Mouse (Mus musculus) erythroblast, adult 5-6 weeks (primary cell): ENCODE data around the gene F13b. TPM values are rescaled to one million over a fixed set of nuclear protein-coding genes. Genes with fewer than 3 reads are reported as not detected.

Experiments
- ATAC-seq: replicated peaks from 2 replicates; pipeline ENCODE4 v1.8.0; 2016; ENCODE audit warnings: moderate number of reproducible peaks, mild to moderate bottlenecking, moderate TSS enrichment, inconsistent platforms; ENCODE audit not compliant: poor library complexity, low FRiP score, severe bottlenecking
- total RNA-seq, 2 experiments: library from RNA; stranded (forward) in 1 of 2; stranded (reverse) in 1 of 2; fragments of 150-400 nt in 1 of 2; fragments of 200-764, 138-1000 nt in 1 of 2; gene quantifications; 2 replicates each; pipeline versions ENCODE4 v1.2.3 to v1.2.4; 2015 to 2017; ENCODE audit warnings: low replicate concordance in 2 of 2

F13b gene
- total RNA-seq (2015; ENCODE audit: low replicate concordance): not detected in 2 replicates
- total RNA-seq (2017; ENCODE audit: low replicate concordance): not detected in 2 replicates

DNA sequence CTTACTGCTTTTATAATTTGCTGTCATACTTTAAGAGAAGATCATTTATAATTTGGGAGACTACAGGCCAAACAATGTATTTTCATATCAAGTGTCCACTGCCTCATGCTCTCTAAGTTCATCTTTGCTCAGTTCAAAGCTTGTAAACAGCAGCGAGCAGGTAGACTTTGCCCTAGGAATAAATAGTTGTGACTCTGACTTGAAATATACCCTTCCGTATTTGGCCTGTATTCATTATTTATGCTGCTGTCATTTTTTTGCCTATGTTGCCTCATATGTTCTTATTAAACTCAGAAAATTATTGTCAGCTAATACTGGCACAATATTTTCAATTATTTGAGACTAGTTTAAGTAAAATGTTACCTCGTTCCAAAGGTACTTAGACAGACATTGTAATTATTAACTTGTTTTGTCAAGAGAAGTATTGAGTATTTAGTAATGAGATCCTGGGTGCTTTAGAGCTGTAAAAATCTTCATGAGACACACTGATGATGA lies at the start of gene F13b:
Gene F13b, plus strand, starts transcription at position 445 of the 495 bp plus-strand sequence.
- no peak for ATAC-seq

DNA sequence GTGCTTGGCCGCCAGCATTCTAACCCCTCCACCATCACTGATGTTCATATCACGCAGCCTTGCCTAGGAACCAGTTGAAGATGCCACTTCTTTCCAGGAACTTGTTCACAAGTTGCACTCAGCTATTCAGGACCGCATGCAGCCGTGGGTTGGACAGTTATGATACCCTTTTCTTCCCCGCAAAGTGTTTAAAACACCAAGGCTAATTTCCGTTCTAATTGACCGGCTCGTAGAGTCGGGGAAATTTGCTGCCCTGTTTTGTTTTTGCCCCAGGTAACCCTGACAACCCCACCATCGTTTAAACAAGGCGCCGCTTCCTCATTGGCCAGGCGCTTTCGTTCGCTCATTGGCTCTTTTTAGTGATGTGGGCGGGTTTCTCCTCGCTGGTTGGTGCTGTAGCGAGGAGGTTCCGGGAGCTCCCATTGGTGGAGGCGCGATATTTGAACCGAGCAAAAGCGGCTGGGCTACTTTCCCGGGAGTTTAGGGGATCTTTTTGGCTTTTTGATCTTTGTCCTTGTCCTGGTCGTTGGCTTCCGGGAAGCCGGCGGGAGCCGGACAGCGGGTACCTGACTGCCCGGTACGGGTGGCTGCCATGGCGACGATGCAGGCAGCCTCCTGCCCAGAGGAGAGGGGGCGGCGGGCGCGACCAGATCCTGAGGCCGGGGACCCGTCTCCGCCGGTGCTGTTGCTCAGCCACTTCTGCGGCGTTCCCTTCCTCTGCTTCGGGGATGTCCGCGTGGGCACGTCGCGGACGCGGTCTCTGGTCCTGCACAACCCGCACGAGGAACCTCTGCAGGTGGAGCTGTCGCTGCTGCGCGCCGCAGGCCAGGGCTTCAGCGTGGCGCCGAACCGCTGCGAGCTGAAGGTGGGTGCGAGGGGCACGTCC lies 46.9 kb upstream of the F13b start, which contains the start of gene Aspm:
Gene Aspm, plus strand, starts transcription at position 433 of the 886 bp plus-strand sequence.
- peak; percentile 99 for ATAC-seq

DNA sequence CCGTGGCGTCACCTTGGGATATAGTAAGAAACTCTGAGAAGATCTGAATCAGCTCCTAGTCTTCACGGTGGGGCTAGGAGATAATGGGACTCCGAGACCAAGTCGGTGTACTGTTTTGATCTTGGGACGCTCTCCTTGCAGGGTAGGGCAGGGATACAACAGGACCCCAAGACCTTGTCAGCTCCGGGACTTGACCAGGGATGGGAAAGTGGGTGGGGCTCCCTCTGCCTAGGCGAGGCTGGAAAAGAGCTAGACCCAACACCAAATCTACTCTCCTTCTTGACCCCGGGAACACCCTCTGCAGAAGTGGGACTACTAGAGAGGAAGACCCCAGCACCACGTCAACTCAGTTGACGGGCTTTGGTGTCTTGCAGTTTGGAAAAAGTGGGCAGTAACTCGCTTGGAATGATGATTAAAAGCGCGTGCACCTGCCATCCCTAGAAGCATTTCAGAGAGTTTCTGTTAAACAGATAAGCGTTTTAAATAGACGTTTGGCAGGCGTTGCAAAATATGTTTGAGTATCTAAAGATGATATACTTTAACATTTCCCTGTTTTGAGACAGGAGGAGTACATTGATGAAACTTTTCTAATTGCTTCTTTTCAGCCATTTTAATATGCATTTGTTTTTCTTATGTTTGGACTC lies 46.2 kb upstream of the F13b start:
- peak; percentile 60 for ATAC-seq

DNA sequence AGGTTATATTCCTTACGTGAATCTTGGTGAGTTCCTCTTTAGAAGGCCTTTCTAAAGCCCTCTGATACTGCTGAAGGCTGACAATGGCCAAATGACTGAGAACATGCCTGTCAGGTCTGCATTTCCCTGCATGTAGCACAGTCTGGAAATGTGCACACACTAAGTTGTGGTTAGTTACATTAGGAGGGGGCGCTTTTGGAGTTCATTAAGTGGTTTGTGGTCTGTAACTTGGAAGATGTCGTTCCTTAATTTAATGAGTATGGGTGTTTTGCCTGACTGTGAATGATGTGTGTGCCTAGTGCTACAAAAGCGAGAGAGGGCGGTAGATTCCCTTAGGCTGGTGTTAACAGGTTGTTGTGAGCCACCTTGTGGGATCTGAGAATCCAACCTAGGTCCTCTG lies 40.7 kb upstream of the F13b start:
- no peak for ATAC-seq

DNA sequence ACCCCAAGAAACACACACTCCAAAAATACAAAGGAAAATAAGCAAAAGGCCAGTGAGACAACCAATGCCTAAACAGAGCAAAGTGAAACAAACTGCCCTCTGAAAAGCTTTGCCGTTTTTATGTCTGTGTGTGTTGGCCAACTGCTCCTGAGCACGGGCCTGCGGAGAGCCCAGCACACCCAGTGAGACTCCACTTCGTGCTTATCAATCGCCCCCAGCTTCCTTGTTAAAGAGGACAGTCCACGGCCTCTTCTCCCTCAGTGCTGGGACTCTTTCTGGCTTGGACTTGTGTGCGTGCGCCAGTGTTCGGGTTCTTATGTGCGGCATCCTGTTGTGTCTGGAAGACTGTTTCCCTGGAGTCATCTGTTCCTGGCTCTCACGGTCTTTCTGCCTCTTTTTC lies 35.6 kb upstream of the F13b start:
- ATAC-seq: peak; percentile 64; the same call in 1 of the 2 replicates

DNA sequence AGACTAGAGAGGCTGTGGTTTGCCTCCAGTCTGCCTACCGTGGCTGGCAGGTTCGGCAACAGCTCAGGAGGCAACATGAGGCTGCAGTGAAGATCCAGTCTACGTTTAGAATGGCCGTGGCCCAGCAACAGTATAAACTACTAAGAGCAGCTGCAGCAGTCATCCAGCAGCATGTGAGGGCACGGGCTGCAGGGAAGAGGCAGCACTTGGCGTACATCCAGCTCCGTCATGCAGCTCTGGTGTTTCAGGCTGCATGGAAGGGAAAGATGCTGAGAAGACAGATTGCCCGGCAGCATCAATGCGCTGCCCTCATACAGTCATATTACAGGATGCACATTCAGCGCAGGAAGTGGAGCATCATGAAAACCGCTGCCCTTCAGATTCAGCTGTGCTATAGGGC lies 22.6 kb upstream of the F13b start:
- no peak for ATAC-seq

DNA sequence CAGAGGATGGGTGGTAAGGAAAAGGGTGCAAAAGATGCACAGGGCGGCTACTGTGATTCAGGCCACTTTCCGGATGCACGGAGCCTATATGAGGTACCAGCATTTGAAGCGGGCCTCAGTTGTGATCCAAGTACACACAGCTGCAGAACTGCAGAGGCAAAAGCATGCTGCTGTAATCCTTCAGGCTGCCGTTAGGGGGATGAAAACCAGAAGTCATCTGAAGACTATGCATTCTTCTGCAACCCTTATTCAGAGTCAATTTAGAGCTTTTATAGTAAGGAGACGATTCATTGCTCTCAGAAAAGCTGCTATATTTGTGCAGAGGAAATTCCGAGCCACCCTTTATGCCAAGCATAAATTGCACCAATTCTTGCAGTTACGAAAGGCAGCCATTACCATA lies 21.3 kb upstream of the F13b start:
- no peak for ATAC-seq

DNA sequence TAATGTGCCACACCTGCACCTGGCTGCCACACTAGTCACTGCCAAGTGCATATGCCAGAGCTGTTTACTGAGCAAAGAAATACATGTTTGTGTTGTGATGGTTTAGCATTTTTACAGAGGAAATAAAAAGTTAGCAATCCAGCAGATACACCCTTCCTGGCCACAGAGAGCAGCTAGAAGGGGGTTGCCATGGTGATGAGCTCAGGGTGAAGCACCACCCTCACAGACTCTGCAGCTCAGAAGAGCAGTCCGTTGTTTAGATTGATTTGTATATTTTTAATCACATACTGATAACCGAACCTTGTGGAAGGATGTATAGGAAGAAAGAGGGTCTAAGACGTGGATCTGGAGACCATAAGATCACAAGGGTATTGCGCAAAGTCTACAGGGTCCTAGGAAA lies 20.4 kb upstream of the F13b start:
- ATAC-seq: no peak

DNA sequence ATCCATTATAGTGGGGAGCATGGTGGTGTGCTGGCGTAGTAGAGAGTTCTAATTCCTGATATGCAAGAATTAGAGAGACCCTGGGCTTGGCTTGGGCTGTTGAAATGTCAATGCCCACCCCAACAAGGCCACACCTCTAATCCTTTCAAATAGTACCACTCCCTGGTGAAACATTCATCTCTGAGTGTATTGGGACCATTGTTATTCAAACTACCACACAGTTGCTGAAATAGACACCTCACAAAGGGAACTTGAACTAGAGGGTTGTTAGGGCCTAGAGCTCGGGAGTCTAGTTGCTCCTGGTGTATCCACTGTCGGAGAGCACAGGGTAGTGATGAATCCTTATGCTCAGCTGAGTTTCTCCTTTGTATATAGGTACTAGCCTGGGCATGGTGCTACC lies 6.9 kb upstream of the F13b start:
- no peak for ATAC-seq

DNA sequence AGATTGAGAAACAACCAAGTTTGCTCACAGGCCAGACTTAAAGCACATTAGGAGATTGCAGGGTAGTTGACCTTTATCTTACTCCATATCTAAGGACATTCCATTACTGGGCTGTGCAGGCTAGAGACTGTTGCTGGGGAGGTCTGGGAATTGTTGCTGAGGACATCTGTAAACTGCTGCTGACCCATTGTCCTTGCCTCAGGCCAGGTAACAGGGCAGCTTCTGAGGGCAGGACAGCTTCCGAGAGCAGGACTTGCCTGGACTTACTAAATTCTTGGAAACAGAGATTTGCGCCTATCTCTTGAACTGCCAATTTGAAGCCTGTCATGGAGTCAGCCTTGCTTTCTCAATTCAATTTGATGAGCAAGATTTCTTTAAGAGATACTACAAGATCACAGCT lies 6.1 kb upstream of the F13b start:
- ATAC-seq: no peak

DNA sequence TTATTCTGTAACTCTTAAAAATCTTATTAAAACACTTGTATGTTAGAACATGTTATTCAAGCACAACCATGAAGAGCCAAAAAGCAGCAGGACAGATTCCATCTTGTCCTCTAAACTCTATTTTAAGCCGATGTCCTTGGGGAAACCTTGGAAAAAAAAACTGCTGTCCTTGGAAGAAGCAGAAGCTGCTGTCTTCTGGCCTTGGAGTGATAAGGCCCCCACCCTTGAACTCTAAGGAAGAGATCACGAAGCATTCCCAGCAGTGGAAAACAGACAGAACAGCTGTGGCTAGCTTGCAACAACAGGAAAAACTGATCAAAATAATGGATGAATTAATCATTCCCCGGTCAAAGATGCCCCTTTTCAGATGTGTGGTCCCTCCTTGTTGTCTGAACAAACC lies 5.3 kb upstream of the F13b start:
- ATAC-seq: no peak

DNA sequence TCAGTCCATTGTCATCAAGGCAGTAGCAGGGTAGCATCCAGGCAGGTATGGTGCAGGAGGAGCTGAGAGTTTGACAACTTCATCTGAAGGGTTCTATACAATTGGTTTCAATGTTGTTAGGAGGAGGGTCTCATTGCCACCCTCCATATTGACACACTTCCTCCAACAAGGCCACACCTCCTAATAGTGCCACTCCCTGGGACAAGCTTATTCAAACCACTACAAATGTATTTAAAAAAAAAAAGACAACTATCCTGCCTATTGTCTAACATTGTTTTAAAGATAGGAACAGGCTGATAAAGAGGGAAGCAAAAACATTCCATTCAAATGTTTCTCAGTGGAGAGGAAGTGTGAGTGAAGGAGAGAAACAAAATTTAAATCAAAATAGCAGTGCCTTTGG lies 1.8 kb upstream of the F13b start:
- ATAC-seq: no peak

DNA sequence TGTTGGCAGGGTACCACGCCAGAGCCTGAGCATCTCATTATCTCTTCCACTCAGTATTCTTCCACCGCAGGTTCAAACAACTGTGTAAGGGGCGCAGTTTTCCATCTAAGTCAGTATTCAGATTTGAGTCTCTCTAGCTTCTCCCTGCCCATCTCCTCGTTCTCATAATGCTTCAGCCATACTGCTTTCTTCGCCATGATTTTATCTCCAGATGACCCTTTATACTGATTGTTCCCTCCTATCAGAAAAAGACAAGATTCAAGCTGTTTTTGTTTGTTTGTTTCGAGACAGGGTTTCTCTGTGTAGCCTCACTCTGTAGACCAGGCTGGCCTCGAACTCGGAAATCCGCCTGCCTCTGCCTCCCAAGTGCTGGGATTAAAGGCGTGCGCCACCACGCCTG lies 13.1 kb downstream of the F13b start:
- no peak for ATAC-seq

DNA sequence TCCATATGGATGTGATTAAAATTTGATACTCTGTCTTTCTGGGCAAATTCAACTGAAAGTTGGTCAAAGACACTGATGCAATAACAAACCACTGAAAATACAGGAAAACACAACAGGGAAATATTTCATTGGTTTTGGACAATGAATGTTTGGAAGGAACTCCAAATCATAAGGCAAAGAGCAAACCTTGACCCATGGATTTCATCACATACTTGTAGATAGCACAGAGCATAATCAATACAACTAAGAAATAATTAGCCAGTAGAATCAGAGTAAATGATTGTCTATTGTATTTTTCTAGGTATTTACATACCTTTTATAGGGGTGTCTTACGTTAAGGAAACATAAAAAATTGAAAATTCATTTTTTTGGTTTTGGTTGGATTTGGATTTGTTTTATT lies 47.0 kb downstream of the F13b start:
- ATAC-seq: no peak

DNA sequence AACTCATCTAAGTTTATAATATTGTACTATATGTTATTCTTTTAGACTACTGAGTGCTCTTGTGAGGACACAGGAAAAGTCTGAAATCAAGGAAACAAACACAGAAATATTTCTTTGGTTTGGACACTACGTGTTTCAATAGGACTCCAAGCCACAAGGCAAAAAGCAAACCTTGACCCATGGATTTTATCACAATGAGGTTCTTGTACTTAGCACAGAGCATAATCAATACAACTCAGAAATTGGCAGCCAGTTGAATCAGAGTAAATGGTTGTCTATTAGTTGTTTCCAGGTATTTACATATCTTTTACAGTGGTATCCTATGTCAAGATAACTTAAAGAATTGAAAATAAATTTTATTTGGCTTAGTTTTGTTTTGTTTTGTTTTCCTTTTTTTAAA lies 49.8 kb downstream of the F13b start:
- no peak for ATAC-seq

DNA sequence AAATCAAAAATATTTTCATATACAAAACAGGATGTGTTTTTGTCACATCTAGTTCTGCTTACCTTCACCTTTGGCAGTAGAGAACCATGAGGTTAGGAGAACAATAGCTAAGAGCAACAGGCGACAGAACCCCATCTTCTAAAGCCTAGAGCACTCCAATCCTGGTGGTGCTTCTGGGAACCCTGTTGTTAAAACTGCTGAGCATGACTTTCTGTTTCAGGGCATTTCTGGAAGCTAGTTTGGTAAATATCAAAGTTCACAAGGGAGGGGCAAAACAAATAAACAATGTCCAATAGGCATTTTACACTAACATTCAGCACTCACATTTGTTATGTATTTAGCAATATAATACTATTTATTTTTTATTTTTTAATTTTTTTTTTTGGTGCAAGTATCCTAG lies 58.5 kb downstream of the F13b start, which contains the start of gene Cfhr1:
Gene Cfhr1, minus strand, starts transcription at position 249 of the 400 bp plus-strand sequence.
- no peak for ATAC-seq

Other genes starting within 250 kb of the F13b start
- gene Crb1, start 124.6 kb upstream of the F13b start, total RNA-seq (2015; ENCODE audit: low replicate concordance): 0.84 TPM in 1 of 2 replicates, not detected in the other
- not detected in 2 replicates for gene Crb1, start 124.6 kb upstream of the F13b start, total RNA-seq (2017; ENCODE audit: low replicate concordance)
- gene Zbtb41, start 79.4 kb upstream of the F13b start, total RNA-seq (2015; ENCODE audit: low replicate concordance): 4.2 and 5.8 TPM in 2 replicates
- gene Zbtb41, start 79.4 kb upstream of the F13b start, total RNA-seq (2017; ENCODE audit: low replicate concordance): 2.6 and 3.9 TPM in 2 replicates
- gene Aspm, start 46.9 kb upstream of the F13b start, total RNA-seq (2015; ENCODE audit: low replicate concordance): 15.7 and 21.5 TPM in 2 replicates
- gene Aspm, start 46.9 kb upstream of the F13b start, total RNA-seq (2017; ENCODE audit: low replicate concordance): 22.0 and 26.1 TPM in 2 replicates
- gene Cfhr1, start 58.6 kb downstream of the F13b start, total RNA-seq (2015; ENCODE audit: low replicate concordance): not detected in 2 replicates
- not detected in 2 replicates for gene Cfhr1, start 58.6 kb downstream of the F13b start, total RNA-seq (2017; ENCODE audit: low replicate concordance)